Mouse (Mus musculus): Measurements from ENCODE around the gene Mast3.
A peak's percentile ranks its signal among the peaks of the same experiment; 100 is the strongest.

The Mast3 gene

GRCm38 (mm10) chr8:70804481-70805206 lies at the start of gene Mast3:
Mast3 (minus strand) TSS chr8:70805054.
- DNase-seq = peak; percentile 79

DNA sequence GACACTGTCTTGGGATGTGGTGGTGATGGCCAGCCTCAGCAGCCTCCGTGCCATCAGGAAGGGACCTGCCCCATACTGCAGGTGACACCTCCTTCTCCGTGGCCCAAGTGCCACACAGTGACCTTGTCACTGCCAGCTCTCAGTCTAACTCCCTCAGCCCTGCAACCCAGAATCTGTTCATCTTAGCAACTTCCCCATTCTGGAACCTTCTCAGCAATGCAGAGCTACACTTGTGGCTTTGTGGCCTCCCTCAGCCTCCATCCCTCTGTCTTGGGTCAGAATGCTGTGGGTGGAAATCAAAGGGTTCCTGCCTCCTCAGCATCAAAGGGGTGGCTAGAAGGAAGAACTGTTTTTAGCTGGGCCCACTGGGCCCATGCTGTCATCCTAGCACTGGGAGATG lies 49.0 kb upstream of the Mast3 start:
- no peak for DNase-seq

- no peak for DNase-seq
Measured at GRCm38 (mm10) chr8:70852595-70853231, 47.9 kb upstream of the Mast3 start.

GRCm38 (mm10) chr8:70851837-70852236 lies 47.0 kb upstream of the Mast3 start:
- no peak for DNase-seq

GRCm38 (mm10) chr8:70850947-70851346 lies 46.1 kb upstream of the Mast3 start:
- DNase-seq = no peak

DNA sequence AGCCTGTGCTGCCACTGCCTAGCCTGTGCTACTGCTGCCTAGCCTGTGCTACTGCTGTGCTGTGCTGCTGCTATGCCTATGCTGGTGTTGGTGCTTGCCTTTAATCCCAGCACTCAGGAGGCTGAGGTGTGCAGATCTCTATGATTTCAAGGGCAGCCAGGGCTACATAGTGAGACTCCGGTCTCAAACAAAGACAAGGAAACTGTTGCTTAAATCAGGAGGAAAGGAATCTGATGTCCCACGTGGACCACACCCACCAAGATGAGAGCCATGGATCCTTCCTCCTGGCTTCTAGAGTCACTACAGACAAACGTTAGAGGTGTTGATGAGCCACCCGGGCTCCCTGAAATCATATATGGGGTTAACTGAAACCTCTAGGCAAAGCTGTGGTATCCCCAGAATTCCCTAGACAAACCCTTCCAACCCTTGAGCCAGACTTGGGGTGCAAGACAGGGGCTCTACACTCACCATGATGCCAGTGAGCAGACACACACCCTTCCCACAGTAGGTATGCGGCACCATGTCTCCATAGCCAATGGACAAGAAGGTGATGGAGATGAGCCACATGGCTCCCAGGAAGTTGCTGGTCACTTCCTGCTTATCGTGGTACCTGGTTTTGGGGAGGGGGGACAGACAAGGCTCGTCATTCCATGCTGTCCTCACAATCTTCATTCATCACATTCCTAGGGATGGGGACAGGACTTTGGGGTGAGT lies 45.4 kb upstream of the Mast3 start:
- DNase-seq = no peak

GRCm38 (mm10) chr8:70849333-70849990 lies 44.6 kb upstream of the Mast3 start:
- no peak for DNase-seq

GRCm38 (mm10) chr8:70846371-70847154 lies 41.7 kb upstream of the Mast3 start:
- DNase-seq = no peak

GRCm38 (mm10) chr8:70845108-70845507 lies 40.3 kb upstream of the Mast3 start:
- DNase-seq = no peak

GRCm38 (mm10) chr8:70844523-70844922 lies 39.7 kb upstream of the Mast3 start:
- peak; percentile 82 for DNase-seq

DNA sequence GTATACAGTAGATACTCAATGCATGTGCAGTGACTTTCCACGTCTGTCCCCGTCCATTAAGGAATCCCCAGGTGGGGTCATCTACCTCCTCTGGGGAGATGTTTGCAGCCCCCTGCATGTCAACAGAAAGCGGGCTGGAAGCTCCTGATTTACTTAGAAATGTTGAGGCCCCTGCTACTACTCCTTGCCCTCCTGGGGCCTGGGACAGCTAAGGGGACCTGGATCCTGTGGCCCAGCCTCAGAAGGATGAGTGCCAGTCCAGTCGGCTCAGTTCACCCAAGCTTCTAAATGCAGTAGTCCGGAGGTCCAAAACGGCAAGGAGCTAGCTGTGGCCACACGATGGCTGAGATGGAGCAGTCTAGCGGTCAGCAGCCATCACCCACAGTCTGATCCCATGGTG lies 39.1 kb upstream of the Mast3 start:
- no peak for DNase-seq

GRCm38 (mm10) chr8:70843214-70843773 lies 38.4 kb upstream of the Mast3 start:
- no peak for DNase-seq

GRCm38 (mm10) chr8:70842484-70842883 lies 37.6 kb upstream of the Mast3 start:
- DNase-seq = no peak

DNA sequence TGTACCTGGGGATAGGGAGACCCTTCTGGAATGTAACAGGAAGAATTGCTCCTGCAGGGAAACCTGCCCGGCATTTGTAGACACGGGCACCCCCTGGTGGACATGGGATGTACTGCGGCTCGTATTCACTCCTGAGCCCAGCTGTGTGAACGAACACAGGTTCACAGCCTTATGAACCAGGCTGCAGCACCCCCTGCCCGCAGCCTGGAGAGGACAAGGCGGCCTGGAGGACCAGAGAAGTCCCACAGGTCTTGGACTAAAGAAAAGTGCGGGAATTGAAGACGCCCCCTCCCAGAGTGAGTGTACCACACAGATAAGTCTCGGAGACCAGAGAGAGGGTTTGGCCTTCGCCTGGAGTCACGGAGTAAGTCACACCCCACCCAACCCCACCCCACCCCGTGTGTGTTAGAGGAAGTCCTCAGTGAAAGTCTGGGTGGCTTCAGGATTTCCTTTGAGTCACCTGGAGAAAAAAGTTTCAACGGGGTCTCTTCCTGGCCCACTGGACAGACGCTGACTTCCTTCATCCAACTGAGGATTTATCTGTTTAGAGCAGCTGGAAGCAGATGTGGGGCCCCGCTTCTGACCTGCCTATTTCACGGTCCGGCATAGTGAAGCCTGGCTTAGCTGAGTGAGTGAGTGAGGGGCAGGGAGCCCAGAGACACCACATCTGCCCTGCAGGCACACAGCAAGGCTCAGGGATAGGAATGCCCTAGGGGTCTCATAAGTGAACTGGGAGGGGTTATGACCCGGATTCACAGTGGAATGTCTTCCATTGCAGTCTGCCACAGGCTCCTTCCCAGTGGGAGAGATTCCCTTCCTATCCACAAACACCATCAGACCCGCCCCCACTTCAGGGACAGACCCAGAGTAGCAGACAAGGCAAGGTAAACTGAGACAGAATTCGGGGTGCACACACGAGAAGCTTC lies 36.6 kb upstream of the Mast3 start:
- peak; percentile 89 for DNase-seq

DNA sequence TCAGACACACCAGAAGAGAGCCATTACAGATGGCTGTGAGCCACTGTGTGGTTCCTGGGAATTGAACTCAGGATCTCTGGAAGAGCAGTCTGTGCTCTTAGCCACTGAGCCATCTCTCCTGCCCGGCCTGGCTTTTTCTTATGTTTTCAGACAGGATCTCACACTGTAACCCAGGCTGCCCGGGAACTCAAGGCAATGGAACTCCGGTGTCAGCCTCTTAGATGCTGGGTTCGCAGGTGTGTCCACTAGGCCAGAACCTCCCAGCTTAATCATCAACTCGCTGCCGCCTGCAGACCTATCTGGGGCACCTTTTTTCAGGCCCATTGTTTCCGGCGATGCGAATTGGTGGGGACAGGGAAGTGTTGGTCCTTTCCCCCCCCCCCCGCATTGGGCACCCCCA lies 35.7 kb upstream of the Mast3 start:
- DNase-seq = peak; percentile 81

DNA sequence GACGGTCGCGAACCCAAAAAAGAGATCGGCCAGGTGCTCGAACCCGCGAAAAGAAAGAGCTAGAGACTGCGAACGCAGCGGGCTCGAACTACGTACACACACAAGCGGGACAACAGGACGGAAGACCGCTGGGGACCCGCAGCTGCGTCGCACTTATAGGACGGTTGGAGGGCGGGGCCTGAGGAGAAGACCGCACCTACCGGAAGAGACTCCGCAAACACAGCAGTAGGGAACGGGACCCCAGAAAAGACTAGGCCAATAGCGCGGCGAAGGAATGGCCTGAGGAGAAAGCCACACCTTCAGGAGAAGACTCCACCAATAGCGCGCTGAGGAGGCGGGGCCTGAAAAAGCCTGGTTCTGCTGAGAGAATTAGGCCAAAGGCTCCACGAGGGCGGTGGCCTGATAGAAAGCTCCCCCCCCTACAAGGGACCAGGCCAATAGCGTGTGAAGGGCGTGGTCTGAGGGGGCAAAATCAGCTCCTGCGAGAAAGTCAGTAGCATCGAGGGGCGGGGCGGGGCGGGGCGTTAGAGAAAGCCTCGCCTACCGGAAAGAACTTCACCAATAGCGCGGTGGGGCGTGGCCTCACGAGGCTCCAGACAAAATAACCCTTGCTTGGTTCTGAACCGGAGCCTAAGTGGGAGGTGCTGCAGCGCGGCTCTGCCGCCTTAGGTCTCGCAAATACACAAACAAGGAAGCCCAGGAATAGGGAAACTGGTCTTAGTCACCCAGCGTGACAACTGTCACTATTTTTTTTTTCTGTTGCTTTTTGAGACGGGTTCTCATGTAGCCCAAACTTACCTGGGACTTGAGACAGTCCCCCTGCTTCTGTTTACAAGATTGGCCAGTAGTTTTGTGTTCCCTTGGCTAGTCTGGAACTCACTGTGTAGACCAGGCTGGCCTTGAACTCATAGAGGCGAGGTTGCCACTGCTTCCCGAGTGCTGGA lies 34.8 kb upstream of the Mast3 start, which contains the start of gene Arrdc2:
Arrdc2 (minus strand) TSS at position 313 of the 944 bp plus-strand sequence.
- peak; percentile 100 for DNase-seq

GRCm38 (mm10) chr8:70838654-70839407 lies 34.0 kb upstream of the Mast3 start:
- no peak for DNase-seq

- DNase-seq = no peak
Measured at GRCm38 (mm10) chr8:70836666-70837065, 31.8 kb upstream of the Mast3 start.

DNA sequence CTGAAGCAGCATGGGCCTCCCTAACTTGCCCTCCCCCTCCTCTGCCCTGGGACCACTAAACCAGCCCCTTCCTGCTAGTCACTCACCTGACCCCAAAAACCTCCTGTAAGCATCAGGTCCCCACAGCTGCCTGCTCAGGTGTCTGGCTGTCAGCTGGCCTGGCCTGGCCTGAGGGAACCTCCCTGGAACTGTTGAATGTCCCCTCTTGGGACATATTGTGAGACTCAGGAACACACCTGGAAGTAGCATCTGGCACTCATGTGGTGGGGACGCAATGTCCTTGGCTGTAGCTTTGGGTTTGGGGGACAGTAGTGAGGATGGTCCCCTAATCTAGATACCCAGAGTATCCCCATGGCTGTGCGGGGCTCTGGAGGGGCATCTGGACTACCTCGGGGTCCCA lies 29.2 kb upstream of the Mast3 start:
- DNase-seq = no peak
